8 mouse cellular contexts compared by ENCODE assay signal in the genomic region with DNA sequence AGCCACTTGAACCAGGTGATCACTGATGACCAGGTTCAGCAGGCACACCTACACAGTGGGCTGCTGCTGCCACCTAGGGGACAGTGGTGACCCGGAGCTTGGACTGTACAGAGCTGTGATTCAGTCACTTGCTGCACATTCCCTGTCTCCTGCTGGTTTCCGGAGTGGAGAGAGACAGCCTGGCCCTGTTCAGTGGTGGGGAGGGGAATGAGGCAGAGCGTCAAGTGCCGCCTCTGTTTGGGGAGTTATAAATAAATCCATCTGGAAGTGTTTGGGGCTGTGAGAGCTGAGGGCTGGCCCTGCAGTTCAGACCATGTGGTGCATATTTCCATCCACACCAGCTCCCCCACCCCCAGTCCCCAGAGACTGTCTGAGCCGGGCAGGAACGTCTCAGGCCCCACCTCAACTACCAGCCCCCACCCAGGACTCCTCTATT.
DNase-seq lines count a peak whose midpoint lies in the region; ATAC-seq and TF ChIP-seq lines count a peak whose summit lies in the region.

No protein-coding gene starts in this region.

- H3K4me2 ChIP-seq in heart, embryonic 12.5 days, result peak overlapping the region; percentile 29; the same call in 1 of the 2 replicates
- no peak overlapping the region for H3K4me2 ChIP-seq in kidney, embryonic 14.5 days (replicated peaks; ENCODE audit: low read depth, low read length)
- H3K4me2 ChIP-seq in limb, embryonic 13.5 days (replicated peaks), result peak overlapping the region; percentile 4; the same call in 1 of the 2 replicates

- WGBS in bone marrow, adult 2 months, result 10% methylated on average over 6 of the region's 6 CpGs
- 9% methylated on average over 6 of the region's 6 CpGs for WGBS in heart, embryonic 12.5 days
- 17% methylated on average over 6 of the region's 6 CpGs for WGBS in kidney, embryonic 14.5 days
- WGBS in limb, embryonic 13.5 days, result 6% methylated on average over 6 of the region's 6 CpGs
- WGBS in thymus, adult 2 months, result 10% methylated on average over 6 of the region's 6 CpGs

- no peak for TF ChIP-seq POLR2A in bone marrow, adult 2 months (IDR thresholded peaks at IDR 0.05; ENCODE audit: borderline replicate concordance, control insufficient read depth, low read depth, low read length)
- TF ChIP-seq POLR2A in thymus, adult 2 months (IDR thresholded peaks at IDR 0.05; ENCODE audit: control insufficient read depth, extremely low read depth, insufficient read depth, low read length, poor library complexity), result no peak

- H3ac ChIP-seq in C2C12 (ENCODE audit: control insufficient read depth, insufficient read length, low read depth), result no peak overlapping the region

- DNase-seq in fibroblast of lung, adult 2 months (ENCODE audit: low read depth), result peak; percentile 81
- peak; percentile 3 to 6 for DNase-seq in natural killer cell, adult 2 months (ENCODE audit: low spot score in 2 of 2)
- peak; percentile 49 for DNase-seq in thymus, adult 2 months

- no peaks in the 10 kb centered on the region for H3K4me1 ChIP-seq in bone marrow, adult 2 months (ENCODE audit: control insufficient read depth, insufficient read depth, low read length)
- H3K4me1 ChIP-seq in heart, embryonic 12.5 days (replicated peaks), result peaks cover 42% of the 10 kb centered on the region
- no peaks in the 10 kb centered on the region for H3K4me1 ChIP-seq in kidney, embryonic 14.5 days (ENCODE audit: control insufficient read depth, insufficient read depth, low read length)
- H3K4me1 ChIP-seq in limb, embryonic 13.5 days, result peaks cover 34% of the 10 kb centered on the region
- H3K4me1 ChIP-seq in thymus, adult 2 months (replicated peaks; ENCODE audit: control insufficient read depth, insufficient read depth, low read length), result no peaks in the 10 kb centered on the region

- no peak overlapping the region for H3K27ac ChIP-seq in bone marrow, adult 2 months (ENCODE audit: control insufficient read depth, insufficient read depth, low read depth, low read length, poor library complexity)
- H3K27ac ChIP-seq in heart, embryonic 12.5 days (ENCODE audit: poor library complexity, severe bottlenecking), result peak overlapping the region; percentile 86
- H3K27ac ChIP-seq in kidney, embryonic 14.5 days (ENCODE audit: low read depth, low read length), result no peak overlapping the region
- H3K27ac ChIP-seq in limb, embryonic 13.5 days, result peak overlapping the region; percentile 83
- H3K27ac ChIP-seq in thymus, adult 2 months (ENCODE audit: control insufficient read depth, insufficient read depth, low read length), result no peak overlapping the region

- no peaks in the 10 kb centered on the region for H3K79me2 ChIP-seq in C2C12 (ENCODE audit: control insufficient read depth, insufficient read depth)

- H3K27me3 ChIP-seq in C2C12 (ENCODE audit: control insufficient read depth, insufficient read depth, insufficient read length), result no peaks in the 10 kb centered on the region
- peaks cover 9% of the 10 kb centered on the region; the same call in 1 of the 2 replicates for H3K27me3 ChIP-seq in heart, embryonic 12.5 days (replicated peaks)
- no peaks in the 10 kb centered on the region for H3K27me3 ChIP-seq in kidney, embryonic 14.5 days (ENCODE audit: control insufficient read depth, insufficient read depth, low read length)
- H3K27me3 ChIP-seq in limb, embryonic 13.5 days, result peaks cover 57% of the 10 kb centered on the region
- H3K27me3 ChIP-seq in thymus, adult 2 months (ENCODE audit: control insufficient read depth, insufficient read depth, low read length), result no peaks in the 10 kb centered on the region

- peak; percentile 86 for ATAC-seq in heart, embryonic 12.5 days (ENCODE audit: insufficient number of reproducible peaks, low FRiP score)
- ATAC-seq in kidney, embryonic 14.5 days (ENCODE audit: low FRiP score, low TSS enrichment), result peak; percentile 92
- peak; percentile 97 for ATAC-seq in limb, embryonic 13.5 days (ENCODE audit: low FRiP score, low read depth)

- no peak overlapping the region for H3K9ac ChIP-seq in heart, embryonic 12.5 days
- no peak overlapping the region for H3K9ac ChIP-seq in kidney, embryonic 14.5 days (ENCODE audit: low read depth, low read length)
- no peak overlapping the region for H3K9ac ChIP-seq in limb, embryonic 13.5 days

- no peaks in the 10 kb centered on the region for H3K79me3 ChIP-seq in C2C12 (ENCODE audit: low read depth)

- H3K36me3 ChIP-seq in C2C12 (ENCODE audit: control insufficient read depth, insufficient read depth), result no peaks in the 10 kb centered on the region
- H3K36me3 ChIP-seq in heart, embryonic 12.5 days, result no peaks in the 10 kb centered on the region
- no peaks in the 10 kb centered on the region for H3K36me3 ChIP-seq in kidney, embryonic 14.5 days (ENCODE audit: control insufficient read depth, insufficient read depth, low read length)
- H3K36me3 ChIP-seq in limb, embryonic 13.5 days, result no peaks in the 10 kb centered on the region
- H3K36me3 ChIP-seq in thymus, adult 2 months (ENCODE audit: control insufficient read depth, insufficient read depth, low read length), result no peaks in the 10 kb centered on the region

- TF ChIP-seq CTCF in C2C12 (IDR thresholded peaks at IDR 0.05; ENCODE audit: control insufficient read depth, insufficient read depth, insufficient read length), result peak; percentile 87
- peak; percentile 46 for TF ChIP-seq CTCF in bone marrow, adult 2 months (IDR thresholded peaks at IDR 0.05; ENCODE audit: control insufficient read depth, insufficient read depth, low read length)
- peak; percentile 46; the same call in 1 of the 2 replicates for TF ChIP-seq CTCF in thymus, adult 2 months (IDR thresholded peaks at IDR 0.05; ENCODE audit: borderline replicate concordance, control insufficient read depth, extremely low read depth, insufficient read depth, low read length, poor library complexity)

- no peaks in the 10 kb centered on the region for H3K9me3 ChIP-seq in heart, embryonic 12.5 days (replicated peaks)
- H3K9me3 ChIP-seq in kidney, embryonic 14.5 days (ENCODE audit: control insufficient read depth, low read length), result no peaks in the 10 kb centered on the region
- H3K9me3 ChIP-seq in limb, embryonic 13.5 days, result no peaks in the 10 kb centered on the region

- H3K4me3 ChIP-seq in C2C12 (ENCODE audit: insufficient read depth, poor library complexity, severe bottlenecking), result no peak overlapping the region
- no peak overlapping the region for H3K4me3 ChIP-seq in bone marrow, adult 2 months (replicated peaks; ENCODE audit: control insufficient read depth, low read depth, low read length)
- H3K4me3 ChIP-seq in heart, embryonic 12.5 days, result no peak overlapping the region
- no peak overlapping the region for H3K4me3 ChIP-seq in kidney, embryonic 14.5 days (ENCODE audit: low read length)
- H3K4me3 ChIP-seq in limb, embryonic 13.5 days, result no peak overlapping the region
- H3K4me3 ChIP-seq in thymus, adult 2 months (ENCODE audit: control insufficient read depth, insufficient read depth, low read length), result no peak overlapping the region

TF ChIP-seq in C2C12, 6 proteins besides CTCF, POLR2A, EP300 and RAD21:
- TF ChIP-seq MAX (IDR thresholded peaks at IDR 0.05), result peak; percentile 16
- TF ChIP-seq MYOD1 (IDR thresholded peaks at IDR 0.05; ENCODE audit: control insufficient read depth, insufficient read length, low read depth), result no peak
- TF ChIP-seq FOSL1 (IDR thresholded peaks at IDR 0.05; ENCODE audit: insufficient read depth, low read length, poor library complexity, severe bottlenecking), result no peak
- TF ChIP-seq USF1 (IDR thresholded peaks at IDR 0.05; ENCODE audit: low read depth), result no peak
- no peak for TF ChIP-seq MYOG (IDR thresholded peaks at IDR 0.05; ENCODE audit: control insufficient read depth, extremely low read depth, insufficient read length)
- TF ChIP-seq CEBPB (IDR thresholded peaks at IDR 0.05; ENCODE audit: low read depth), result no peak

Comparison
In these comparisons a context has a peak if more than half of its experiments do, and no peak if none do; other contexts are left out.
1. H3K27ac ChIP-seq: peak in heart, embryonic 12.5 days (single experiment) and limb, embryonic 13.5 days (single experiment); none in bone marrow, adult 2 months (single experiment), kidney, embryonic 14.5 days (single experiment) and thymus, adult 2 months (single experiment).
2. DNase-seq: peak in every context shown above with its lines; median percentile 81 in fibroblast of lung, adult 2 months; 49 in thymus, adult 2 months; 4 in natural killer cell, adult 2 months.
3. Peak in every context shown above with its lines, with median percentiles within 50 percentile points of each other: CTCF ChIP-seq and ATAC-seq.